In genomic region chr2:92380495-92381050, GRCm38 (mm10) we compare ENCODE assay signal across 27 mouse cellular contexts. TPM values are rescaled to one million over a fixed set of nuclear protein-coding genes. Genes with fewer than 3 reads are reported as not detected.
DNase-seq lines count a peak whose midpoint lies in the region; ATAC-seq lines count a peak whose summit lies in the region.
"Had no signal": no experiment of that assay in that cellular context is flagged by ENCODE, and none has a peak within 500 bp of the region (broad histone marks: within the 10 kb centered on the region; RNA-seq: fewer than 3 reads in every experiment).

No protein-coding gene starts in this region.

- H3K4me3 ChIP-seq in neural tube, embryonic 13.5 days = no peak overlapping the region
- H3K4me3 ChIP-seq in neural tube, embryonic 15.5 days (replicated peaks) = no peak overlapping the region
- H3K4me3 ChIP-seq: heart, adult 2 months; heart, embryonic 12.5 days; limb, embryonic 15.5 days; liver, embryonic 15.5 days; midbrain, embryonic 10.5 days; myocyte; neural tube, embryonic 12.5 days had no signal

- DNase-seq in cerebellum, adult 9-10 months = peak; percentile 52
- DNase-seq in cerebellum, adult 8-10 months = no peak
- DNase-seq in heart, adult 11 months = peak; percentile 90
- DNase-seq in heart, postnatal 4 days = no peak
- no peak for DNase-seq in gastrocnemius, postnatal 4 days (ENCODE audit: low spot score in 2 of 2)
- DNase-seq: adrenal gland, postnatal 14 days; B cell, adult 2 months; gastrocnemius, postnatal 25 days; heart, adult 2 months; kidney, adult 8-10 months; lung, embryonic 14.5 days; lung, postnatal 14 days had no signal

- no peak overlapping the region for H3K27ac ChIP-seq in neural tube, embryonic 13.5 days (replicated peaks)
- H3K27ac ChIP-seq in neural tube, embryonic 15.5 days (replicated peaks) = no peak overlapping the region
- H3K27ac ChIP-seq: heart, adult 2 months; hindbrain, embryonic 14.5 days; kidney, postnatal 0 days; limb, embryonic 15.5 days; liver, embryonic 15.5 days; midbrain, embryonic 10.5 days; neural tube, embryonic 12.5 days had no signal

- 81% methylated on average over 6 of the region's 6 CpGs for WGBS in neural tube, embryonic 13.5 days
- WGBS in neural tube, embryonic 15.5 days = 75% methylated on average over 6 of the region's 6 CpGs

- no peaks in the 10 kb centered on the region for H3K27me3 ChIP-seq in neural tube, embryonic 13.5 days
- H3K27me3 ChIP-seq in neural tube, embryonic 15.5 days (replicated peaks) = no peaks in the 10 kb centered on the region
- H3K27me3 ChIP-seq: heart, embryonic 12.5 days; limb, embryonic 15.5 days; liver, embryonic 15.5 days; neural tube, embryonic 12.5 days had no signal

- 0 out of 2 replicates have a peak overlapping the region, but pooled peaks have one; percentile 2 for H3K9ac ChIP-seq in neural tube, embryonic 13.5 days
- H3K9ac ChIP-seq in neural tube, embryonic 15.5 days (replicated peaks) = no peak overlapping the region
- H3K9ac ChIP-seq: heart, embryonic 12.5 days; hindbrain, embryonic 14.5 days; limb, embryonic 15.5 days; liver, embryonic 15.5 days; lung, embryonic 14.5 days; neural tube, embryonic 12.5 days had no signal

- no peak for ATAC-seq in neural tube, embryonic 13.5 days (ENCODE audit: low read depth)
- no peak for ATAC-seq in neural tube, embryonic 15.5 days (ENCODE audit: low FRiP score)
- ATAC-seq in megakaryocyte-erythroid progenitor cell, adult 5-6 weeks (replicated peaks; ENCODE audit: low FRiP score, low TSS enrichment, poor library complexity, severe bottlenecking) = 0 out of 2 replicates have a peak, but pooled peaks have one; percentile 15
- ATAC-seq: forebrain, embryonic 14.5 days; midbrain, embryonic 16.5 days had no signal

- H3K4me2 ChIP-seq in neural tube, embryonic 13.5 days = no peak overlapping the region
- no peak overlapping the region for H3K4me2 ChIP-seq in neural tube, embryonic 15.5 days
- H3K4me2 ChIP-seq: heart, embryonic 12.5 days; hindbrain, embryonic 14.5 days; limb, embryonic 15.5 days; liver, embryonic 15.5 days; lung, embryonic 14.5 days; neural tube, embryonic 12.5 days had no signal

- peaks cover 10% of the 10 kb centered on the region for H3K4me1 ChIP-seq in neural tube, embryonic 13.5 days (replicated peaks)
- peaks cover 16% of the 10 kb centered on the region for H3K4me1 ChIP-seq in neural tube, embryonic 15.5 days

- peaks cover 86% of the 10 kb centered on the region for H3K36me3 ChIP-seq in neural tube, embryonic 13.5 days
- H3K36me3 ChIP-seq in neural tube, embryonic 15.5 days = peaks cover 78% of the 10 kb centered on the region

- no peaks in the 10 kb centered on the region for H3K9me3 ChIP-seq in neural tube, embryonic 13.5 days
- no peaks in the 10 kb centered on the region for H3K9me3 ChIP-seq in neural tube, embryonic 15.5 days (replicated peaks)
- H3K9me3 ChIP-seq: heart, embryonic 12.5 days; limb, embryonic 15.5 days; liver, embryonic 15.5 days; midbrain, embryonic 10.5 days; neural tube, embryonic 12.5 days had no signal

RNA-seq across cellular contexts. Expression of gene 1700029I15Rik, which starts 1.8 kb away (rescaled TPM):
- total RNA-seq in heart, postnatal 4 days (2021) = 1 to 10 TPM; 1.2 to 1.7 TPM
- polyA plus RNA-seq in neural tube, embryonic 13.5 days (2015; fragmentation: Nextera tagmentation; extraction: Ambion mirVana) = 6.4 TPM in 2 replicates
- polyA plus RNA-seq in neural tube, embryonic 15.5 days (2015; fragmentation: Nextera tagmentation; extraction: Ambion mirVana) = 7.1 and 8.0 TPM in 2 replicates
- total RNA-seq in megakaryocyte-erythroid progenitor cell, adult 5-6 weeks (2014; fragmentation: Nextera tagmentation) = 1.2 and 1.5 TPM in 2 replicates
- 1.1 and 2.5 TPM in 2 replicates for total RNA-seq in megakaryocyte-erythroid progenitor cell, adult 5-6 weeks (2017)
- 1 to 10 TPM; 1.8 to 2.6 TPM for total RNA-seq in gastrocnemius, postnatal 4 days (2021)

RNA-seq across cellular contexts. Expression of gene Large2, which starts 5.9 kb away (rescaled TPM):
- under 1 TPM; 0.29 to 0.70 TPM for total RNA-seq in heart, postnatal 4 days (2021)
- polyA plus RNA-seq in neural tube, embryonic 13.5 days (2015; fragmentation: Nextera tagmentation; extraction: Ambion mirVana) = 0.74 and 1.4 TPM in 2 replicates
- 0.95 and 2.5 TPM in 2 replicates for polyA plus RNA-seq in neural tube, embryonic 15.5 days (2015; fragmentation: Nextera tagmentation; extraction: Ambion mirVana)
- total RNA-seq in megakaryocyte-erythroid progenitor cell, adult 5-6 weeks (2014; fragmentation: Nextera tagmentation) = not detected in 2 replicates
- total RNA-seq in megakaryocyte-erythroid progenitor cell, adult 5-6 weeks (2017) = not detected in 2 replicates
- total RNA-seq in gastrocnemius, postnatal 4 days (2021) = under 1 TPM in 1 of 2 experiments, not detected in 1; 0.47 TPM
- total RNA-seq: heart, adult 2 months; MEL had no signal

RNA-seq across cellular contexts. Expression of gene Pex16, which starts 6.1 kb away (rescaled TPM):
- 10 to 100 TPM; 20.8 to 22.2 TPM for total RNA-seq in heart, postnatal 4 days (2021)
- 31.6 and 35.0 TPM in 2 replicates for polyA plus RNA-seq in neural tube, embryonic 13.5 days (2015; fragmentation: Nextera tagmentation; extraction: Ambion mirVana)
- polyA plus RNA-seq in neural tube, embryonic 15.5 days (2015; fragmentation: Nextera tagmentation; extraction: Ambion mirVana) = 39.1 and 39.7 TPM in 2 replicates
- total RNA-seq in megakaryocyte-erythroid progenitor cell, adult 5-6 weeks (2014; fragmentation: Nextera tagmentation) = 13.1 and 25.7 TPM in 2 replicates
- total RNA-seq in megakaryocyte-erythroid progenitor cell, adult 5-6 weeks (2017) = 12.1 and 17.2 TPM in 2 replicates
- 10 to 100 TPM; 23.0 to 23.1 TPM for total RNA-seq in gastrocnemius, postnatal 4 days (2021)

RNA-seq across cellular contexts. Expression of gene Mapk8ip1, which starts 20.5 kb away (rescaled TPM):
- 1 to 10 TPM; 7.9 to 8.1 TPM for total RNA-seq in heart, postnatal 4 days (2021)
- polyA plus RNA-seq in neural tube, embryonic 13.5 days (2015; fragmentation: Nextera tagmentation; extraction: Ambion mirVana) = 138 and 152 TPM in 2 replicates
- polyA plus RNA-seq in neural tube, embryonic 15.5 days (2015; fragmentation: Nextera tagmentation; extraction: Ambion mirVana) = 134 and 169 TPM in 2 replicates
- total RNA-seq in megakaryocyte-erythroid progenitor cell, adult 5-6 weeks (2014; fragmentation: Nextera tagmentation) = not detected in 2 replicates
- total RNA-seq in megakaryocyte-erythroid progenitor cell, adult 5-6 weeks (2017) = not detected in 2 replicates
- total RNA-seq in gastrocnemius, postnatal 4 days (2021) = 10 to 100 TPM; 41.2 to 41.5 TPM
- total RNA-seq: common myeloid progenitor, adult 5-6 weeks had no signal

RNA-seq across cellular contexts. Expression of gene Cry2, which starts 53.3 kb away (rescaled TPM):
- 10 to 100 TPM; 28.5 TPM for total RNA-seq in heart, postnatal 4 days (2021)
- polyA plus RNA-seq in neural tube, embryonic 13.5 days (2015; fragmentation: Nextera tagmentation; extraction: Ambion mirVana) = 35.9 and 37.7 TPM in 2 replicates
- 43.0 and 46.0 TPM in 2 replicates for polyA plus RNA-seq in neural tube, embryonic 15.5 days (2015; fragmentation: Nextera tagmentation; extraction: Ambion mirVana)
- 16.1 and 21.0 TPM in 2 replicates for total RNA-seq in megakaryocyte-erythroid progenitor cell, adult 5-6 weeks (2014; fragmentation: Nextera tagmentation)
- 8.4 and 9.6 TPM in 2 replicates for total RNA-seq in megakaryocyte-erythroid progenitor cell, adult 5-6 weeks (2017)
- total RNA-seq in gastrocnemius, postnatal 4 days (2021) = 10 to 100 TPM; 47.6 to 59.3 TPM

Comparison
In these comparisons a context has a peak if more than half of its experiments do, and no peak if none do; other contexts are left out.
1. DNase-seq: peak in cerebellum, adult 9-10 months (single experiment) and heart, adult 11 months (single experiment); none in cerebellum, adult 8-10 months (single experiment), heart, postnatal 4 days (single experiment) and gastrocnemius, postnatal 4 days (0 of 2).